Mouse (Mus musculus) gonadal fat pad, adult 2 months (tissue): ENCODE data around the gene Psme4. TPM values are rescaled to one million over a fixed set of nuclear protein-coding genes. Genes with fewer than 3 reads are reported as not detected.
A peak's percentile ranks its signal among the peaks of the same experiment; 100 is the strongest.

Experiments
- DNase-seq: peaks from one replicate; pipeline ENCODE4 v3.0.0-alpha.2; 2012; ENCODE audit warnings: low read depth
- polyA plus RNA-seq: library from polyadenylated mRNA; depleted of rRNA; stranded (reverse); fragments of >200 nt; gene quantifications from 2 replicates; pipeline ENCODE4 v1.2.3, GENCODE M21; 2012

Gene Psme4
- polyA plus RNA-seq, 1 experiment, result 18.0 TPM

- DNase-seq, result no peak
Measured at GRCm38 (mm10) chr11:30786230-30786983, 14.9 kb downstream of the Psme4 start.

- DNase-seq, result no peak
Measured at GRCm38 (mm10) chr11:30792680-30793079, 21.2 kb downstream of the Psme4 start.

- no peak for DNase-seq
Measured at GRCm38 (mm10) chr11:30793753-30794152, 22.2 kb downstream of the Psme4 start.

- no peak for DNase-seq
Measured at GRCm38 (mm10) chr11:30797236-30797635, 25.7 kb downstream of the Psme4 start.

GRCm38 (mm10) chr11:30799496-30799895 lies 28.0 kb downstream of the Psme4 start:
- DNase-seq, result no peak

- DNase-seq, result no peak
Measured at GRCm38 (mm10) chr11:30800091-30800490, 28.6 kb downstream of the Psme4 start.

GRCm38 (mm10) chr11:30802421-30802820 lies 30.9 kb downstream of the Psme4 start:
- DNase-seq, result no peak

GRCm38 (mm10) chr11:30821116-30821515 lies 49.6 kb downstream of the Psme4 start:
- DNase-seq, result no peak

GRCm38 (mm10) chr11:30838793-30839192 lies 67.3 kb downstream of the Psme4 start:
- no peak for DNase-seq

- DNase-seq, result no peak
Measured at GRCm38 (mm10) chr11:30844355-30844754, 72.8 kb downstream of the Psme4 start.

- no peak for DNase-seq
Measured at GRCm38 (mm10) chr11:30872425-30872824, 100.9 kb downstream of the Psme4 start.

GRCm38 (mm10) chr11:30885171-30885871 lies 113.8 kb downstream of the Psme4 start, which contains the start of the genes Gpr75 and Asb3:
Gpr75 (plus strand) TSS chr11:30885358.
Asb3 (plus strand) TSS chr11:30885416.
- peak; percentile 12 for DNase-seq

- DNase-seq, result no peak
Measured at GRCm38 (mm10) chr11:30888153-30888552, 116.6 kb downstream of the Psme4 start.

- no peak for DNase-seq
Measured at GRCm38 (mm10) chr11:30896201-30896600, 124.7 kb downstream of the Psme4 start.

- DNase-seq, result no peak
Measured at GRCm38 (mm10) chr11:30899312-30899711, 127.8 kb downstream of the Psme4 start.

- no peak for DNase-seq
Measured at GRCm38 (mm10) chr11:30912311-30912710, 140.8 kb downstream of the Psme4 start.

GRCm38 (mm10) chr11:30920641-30921040 lies 149.1 kb downstream of the Psme4 start:
- DNase-seq, result no peak

- no peak for DNase-seq
Measured at GRCm38 (mm10) chr11:30923283-30923682, 151.8 kb downstream of the Psme4 start.

- no peak for DNase-seq
Measured at GRCm38 (mm10) chr11:30928079-30928478, 156.6 kb downstream of the Psme4 start.

GRCm38 (mm10) chr11:30928498-30928897 lies 157.0 kb downstream of the Psme4 start:
- DNase-seq, result no peak
